Mouse (Mus musculus): Measurements from ENCODE around the gene Bcar3. TPM values are rescaled to one million over a fixed set of nuclear protein-coding genes. Genes with fewer than 3 reads are reported as not detected.
A peak's percentile ranks its signal among the peaks of the same experiment; 100 is the strongest.

Bcar3 gene
- polyA plus RNA-seq, 1 experiment from 2014 or later = 6.9 TPM

DNA sequence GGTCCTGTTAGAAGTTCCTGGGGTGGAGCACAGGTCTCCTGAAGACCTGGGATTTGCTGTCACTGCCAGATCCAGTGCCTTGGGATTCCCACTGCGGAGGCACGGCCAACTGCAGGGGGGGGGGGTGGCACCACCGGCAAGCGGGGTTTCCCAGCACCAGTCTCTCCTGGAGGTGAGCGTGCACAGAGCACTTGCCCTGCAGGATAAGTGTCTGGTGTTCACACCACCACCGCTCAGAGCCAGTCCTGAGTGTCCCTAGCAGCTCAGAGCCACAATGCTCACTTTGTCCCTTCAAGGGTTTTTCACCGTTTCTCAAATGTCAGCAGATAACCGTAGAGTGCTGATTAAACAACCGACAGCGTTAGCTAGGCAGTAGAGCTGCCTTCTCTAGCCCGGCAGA is 22.7 kb downstream of the Bcar3 start:
- no peaks in the 10 kb centered on the region for H3K36me3 ChIP-seq
- H3K9me3 ChIP-seq = no peaks in the 10 kb centered on the region
- no peak for ATAC-seq (ENCODE audit: insufficient number of reproducible peaks, insufficient read depth, low FRiP score, low TSS enrichment, low read depth)
- H3K4me2 ChIP-seq = peak overlapping the region; percentile 29
- peaks cover 9% of the 10 kb centered on the region for H3K4me1 ChIP-seq (replicated peaks)
- H3K4me3 ChIP-seq (replicated peaks) = no peak overlapping the region
- H3K27me3 ChIP-seq = no peaks in the 10 kb centered on the region
- no peak overlapping the region for H3K9ac ChIP-seq (replicated peaks)
- WGBS = 19% methylated on average over 11 of the region's 11 CpGs
- H3K27ac ChIP-seq = no peak overlapping the region

DNA sequence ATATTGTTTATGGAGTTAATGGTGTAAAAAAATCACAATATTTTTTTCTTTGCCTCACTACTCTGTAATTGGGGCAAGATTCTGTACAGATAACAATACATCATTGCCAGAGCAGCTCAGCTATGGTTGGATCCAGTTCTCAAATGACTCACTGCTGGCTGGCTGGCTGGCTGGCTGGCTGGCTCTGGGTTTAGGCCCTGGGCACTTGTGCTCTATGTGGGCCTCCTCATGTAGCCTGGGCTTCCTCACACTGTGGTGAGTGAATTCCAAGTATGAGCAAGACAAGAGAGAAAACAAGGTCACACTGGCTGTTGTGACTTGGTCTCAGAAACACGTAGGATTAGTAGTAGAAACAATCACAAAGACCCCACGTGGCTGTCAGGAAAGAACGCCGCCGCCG is 23.4 kb downstream of the Bcar3 start:
- H3K9ac ChIP-seq (replicated peaks) = no peak overlapping the region
- no peak overlapping the region for H3K4me2 ChIP-seq
- H3K4me3 ChIP-seq (replicated peaks) = no peak overlapping the region
- H3K27ac ChIP-seq = no peak overlapping the region
- H3K4me1 ChIP-seq (replicated peaks) = peaks cover 16% of the 10 kb centered on the region
- H3K36me3 ChIP-seq = no peaks in the 10 kb centered on the region
- WGBS = 87% methylated on average over 6 of the region's 6 CpGs
- no peak for ATAC-seq (ENCODE audit: insufficient number of reproducible peaks, insufficient read depth, low FRiP score, low TSS enrichment, low read depth)
- no peaks in the 10 kb centered on the region for H3K27me3 ChIP-seq
- no peaks in the 10 kb centered on the region for H3K9me3 ChIP-seq

DNA sequence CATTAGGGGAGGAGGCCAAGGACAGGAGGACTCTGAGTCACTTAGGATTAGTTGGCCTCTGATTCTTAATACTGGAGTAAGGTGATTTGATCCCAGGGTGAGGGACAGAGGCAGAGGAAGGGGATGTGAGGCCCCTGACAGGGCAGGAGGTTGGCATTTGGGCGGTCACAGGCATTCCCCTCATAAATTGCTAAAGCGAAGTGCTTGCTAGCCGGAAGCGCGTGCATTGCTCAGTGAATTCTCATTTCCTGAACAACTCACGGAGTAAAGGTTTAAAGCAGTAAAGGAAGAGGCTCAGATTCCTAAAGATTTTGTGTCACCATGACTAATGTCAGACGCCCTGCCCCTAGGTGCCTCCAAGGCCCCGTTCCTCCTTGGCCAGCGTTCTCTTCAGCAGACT is 28.3 kb downstream of the Bcar3 start:
- Histone ChIP-seq H3K9me3 (no peaks in the 10 kb centered on the region), H3K4me2 (0 out of 2 replicates have a peak overlapping the region, but pooled peaks have one; percentile 21), H3K4me3 (replicated peaks) (no peak overlapping the region), H3K27me3 (no peaks in the 10 kb centered on the region), H3K9ac (replicated peaks) (no peak overlapping the region), H3K27ac (no peak overlapping the region), H3K4me1 (replicated peaks) (peaks cover 13% of the 10 kb centered on the region), H3K36me3 (no peaks in the 10 kb centered on the region)
- ATAC-seq (ENCODE audit: insufficient number of reproducible peaks, insufficient read depth, low FRiP score, low TSS enrichment, low read depth) = no peak
- WGBS = 34% methylated on average over 9 of the region's 9 CpGs

DNA sequence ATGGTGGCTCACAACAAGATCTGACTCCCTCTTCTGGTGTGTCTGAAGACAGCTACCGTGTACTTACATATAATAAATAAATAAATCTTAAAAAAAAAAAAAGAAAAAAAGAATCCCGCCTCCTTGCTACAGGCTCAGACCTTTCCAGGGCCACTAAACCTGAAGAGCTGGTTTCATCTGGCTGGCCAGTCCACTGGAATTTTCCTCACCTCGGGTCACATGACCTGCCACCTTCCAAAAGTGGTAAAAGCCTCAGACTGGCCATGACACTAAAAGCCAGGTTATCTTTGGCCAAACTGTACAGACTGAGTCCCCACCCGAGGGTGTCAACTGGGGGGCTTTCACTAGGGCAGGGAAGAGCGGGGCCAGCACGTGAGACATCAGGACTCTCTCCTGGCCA is 29.9 kb downstream of the Bcar3 start:
- Histone ChIP-seq H3K27me3 (no peaks in the 10 kb centered on the region), H3K27ac (no peak overlapping the region), H3K4me3 (replicated peaks) (no peak overlapping the region), H3K9me3 (no peaks in the 10 kb centered on the region), H3K36me3 (no peaks in the 10 kb centered on the region), H3K4me2 (no peak overlapping the region), H3K9ac (replicated peaks) (no peak overlapping the region), H3K4me1 (replicated peaks) (peaks cover 13% of the 10 kb centered on the region)
- peak; percentile 15; the same call in 1 of the 2 replicates for ATAC-seq (ENCODE audit: insufficient number of reproducible peaks, insufficient read depth, low FRiP score, low TSS enrichment, low read depth)
- 87% methylated on average over 6 of the region's 6 CpGs for WGBS

DNA sequence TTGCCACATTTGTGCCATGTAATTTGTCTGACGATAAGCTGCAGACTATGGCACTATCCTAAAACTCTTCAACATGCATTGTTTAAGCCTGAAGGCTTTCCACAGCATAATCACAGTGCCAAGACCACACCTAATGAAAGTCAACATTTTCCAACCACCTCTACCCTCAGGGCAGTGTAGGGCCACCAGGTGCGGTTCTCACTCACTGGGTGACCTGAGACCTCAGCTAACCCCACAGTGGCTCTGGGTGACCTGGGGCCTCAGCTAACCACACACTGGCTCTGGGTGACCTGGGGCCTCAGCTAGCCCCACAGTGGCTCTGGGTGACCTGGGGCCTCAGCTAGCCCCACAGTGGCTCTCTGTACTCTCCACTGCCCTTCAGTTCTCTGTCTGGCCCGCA is 30.6 kb downstream of the Bcar3 start:
- no peak for ATAC-seq (ENCODE audit: insufficient number of reproducible peaks, insufficient read depth, low FRiP score, low TSS enrichment, low read depth)
- H3K27me3 ChIP-seq = no peaks in the 10 kb centered on the region
- H3K4me1 ChIP-seq (replicated peaks) = peaks cover 13% of the 10 kb centered on the region
- H3K27ac ChIP-seq = no peak overlapping the region
- no peak overlapping the region for H3K9ac ChIP-seq (replicated peaks)
- H3K9me3 ChIP-seq = no peaks in the 10 kb centered on the region
- H3K4me2 ChIP-seq = no peak overlapping the region
- H3K36me3 ChIP-seq = no peaks in the 10 kb centered on the region
- H3K4me3 ChIP-seq (replicated peaks) = no peak overlapping the region
- WGBS = 86% methylated on average over 3 of the region's 3 CpGs

DNA sequence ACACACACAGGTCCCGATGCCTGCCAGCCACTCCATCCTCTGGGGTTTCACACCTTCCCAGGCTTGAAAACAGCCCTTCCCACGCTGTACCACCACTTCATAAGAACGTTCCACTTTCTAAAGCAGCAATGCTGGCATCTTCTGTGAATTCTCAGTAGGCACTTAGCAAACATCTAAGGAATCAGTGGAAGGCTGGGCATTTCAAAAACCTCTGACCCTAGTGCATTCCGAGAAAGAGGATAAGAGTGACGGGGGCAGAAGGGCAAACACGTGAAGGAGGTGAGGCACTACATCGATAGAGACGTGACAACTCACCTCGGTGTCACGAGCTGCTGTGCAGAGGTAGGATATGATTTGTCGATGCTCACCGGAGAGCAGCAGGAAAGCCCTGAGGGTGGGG is 36.5 kb downstream of the Bcar3 start:
- Histone ChIP-seq H3K9me3 (no peaks in the 10 kb centered on the region), H3K4me2 (no peak overlapping the region), H3K9ac (replicated peaks) (no peak overlapping the region), H3K4me1 (replicated peaks) (peaks cover 19% of the 10 kb centered on the region), H3K27ac (no peak overlapping the region), H3K4me3 (replicated peaks) (no peak overlapping the region), H3K36me3 (no peaks in the 10 kb centered on the region), H3K27me3 (0 out of 2 replicates have a peak, but pooled peaks cover 5% of the 10 kb centered on the region)
- 68% methylated on average over 12 of the region's 12 CpGs for WGBS
- no peak for ATAC-seq (ENCODE audit: insufficient number of reproducible peaks, insufficient read depth, low FRiP score, low TSS enrichment, low read depth)

DNA sequence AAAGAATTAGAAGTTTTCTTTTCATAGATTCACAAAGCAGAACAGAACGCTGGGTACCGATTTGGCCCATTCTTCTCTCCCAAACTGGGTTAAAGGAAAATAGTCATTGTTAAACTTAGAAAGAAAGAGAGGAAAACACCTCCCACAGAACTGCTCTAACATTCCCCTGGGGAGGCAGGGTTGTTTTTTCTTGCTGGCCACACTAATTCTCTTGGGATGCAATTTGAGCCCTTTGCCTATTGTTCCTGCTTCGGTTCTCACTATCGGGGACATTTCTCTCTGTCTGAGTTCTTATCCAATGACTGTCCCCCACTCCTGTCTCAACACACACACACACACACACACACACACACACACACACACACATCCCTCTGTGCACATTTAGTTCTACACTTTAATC is 39.6 kb downstream of the Bcar3 start:
- 37% methylated on average over 4 of the region's 4 CpGs for WGBS
- no peaks in the 10 kb centered on the region for H3K9me3 ChIP-seq
- H3K36me3 ChIP-seq = no peaks in the 10 kb centered on the region
- peak overlapping the region; percentile 41; the same call in 1 of the 2 replicates for H3K27ac ChIP-seq
- 0 out of 2 replicates have a peak, but pooled peaks cover 5% of the 10 kb centered on the region for H3K27me3 ChIP-seq
- H3K9ac ChIP-seq (replicated peaks) = no peak overlapping the region
- no peak overlapping the region for H3K4me3 ChIP-seq (replicated peaks)
- peaks cover 24% of the 10 kb centered on the region for H3K4me1 ChIP-seq (replicated peaks)
- no peak overlapping the region for H3K4me2 ChIP-seq
- no peak for ATAC-seq (ENCODE audit: insufficient number of reproducible peaks, insufficient read depth, low FRiP score, low TSS enrichment, low read depth)

DNA sequence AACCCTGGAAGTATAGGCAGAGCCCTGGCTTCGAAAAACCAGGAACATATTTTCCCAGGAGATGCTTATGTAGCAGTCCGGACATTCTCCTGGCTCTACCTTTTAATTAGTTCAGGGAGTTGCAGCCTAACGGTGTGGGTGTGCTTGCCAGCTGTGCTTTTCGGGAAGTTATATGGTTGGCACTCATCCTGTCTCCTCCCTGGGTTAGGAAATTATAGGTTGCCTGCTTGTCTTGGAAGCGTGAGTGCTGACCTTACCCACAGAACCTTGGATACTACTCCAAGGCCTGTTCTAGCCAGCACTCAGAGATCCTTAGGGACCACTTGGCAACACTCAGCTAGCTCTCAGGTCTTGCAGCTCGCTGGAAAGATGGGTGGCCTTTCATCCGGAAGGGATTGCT is 40.0 kb downstream of the Bcar3 start:
- 34% methylated on average over 7 of the region's 7 CpGs for WGBS
- peak overlapping the region; percentile 41; the same call in 1 of the 2 replicates for H3K27ac ChIP-seq

DNA sequence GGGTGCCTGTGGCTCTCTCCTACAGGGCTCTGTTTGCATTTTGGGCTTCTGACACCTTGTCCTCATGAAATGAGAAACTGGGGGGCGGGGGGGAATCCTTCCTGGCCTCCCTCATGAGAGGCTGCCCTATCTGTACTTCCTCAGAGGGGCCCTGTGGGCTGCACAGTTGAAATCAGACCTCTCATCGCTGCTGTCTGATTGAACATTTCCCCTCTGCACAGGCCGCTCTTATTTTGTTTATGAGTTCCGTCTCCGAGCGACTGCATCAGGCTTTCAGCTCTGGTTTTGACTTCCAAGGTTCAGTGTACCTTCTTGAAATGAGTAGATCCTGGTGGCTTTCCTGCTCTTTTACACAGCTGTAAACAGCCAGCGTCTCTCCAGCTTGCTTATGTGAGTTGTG is 40.4 kb downstream of the Bcar3 start:
- peaks cover 29% of the 10 kb centered on the region for H3K4me1 ChIP-seq (replicated peaks)
- no peaks in the 10 kb centered on the region for H3K36me3 ChIP-seq
- WGBS = 38% methylated on average over 7 of the region's 7 CpGs
- H3K27ac ChIP-seq = peak overlapping the region; percentile 41; the same call in 1 of the 2 replicates
- no peaks in the 10 kb centered on the region for H3K9me3 ChIP-seq
- H3K9ac ChIP-seq (replicated peaks) = no peak overlapping the region
- ATAC-seq (ENCODE audit: insufficient number of reproducible peaks, insufficient read depth, low FRiP score, low TSS enrichment, low read depth) = no peak
- H3K4me2 ChIP-seq = no peak overlapping the region
- no peak overlapping the region for H3K4me3 ChIP-seq (replicated peaks)
- 0 out of 2 replicates have a peak, but pooled peaks cover 5% of the 10 kb centered on the region for H3K27me3 ChIP-seq

More for the DNA sequence above, 40.0 kb downstream of the Bcar3 start:
- Histone ChIP-seq H3K9me3 (no peaks in the 10 kb centered on the region), H3K9ac (replicated peaks) (no peak overlapping the region), H3K4me2 (no peak overlapping the region), H3K4me1 (replicated peaks) (peaks cover 26% of the 10 kb centered on the region), H3K4me3 (replicated peaks) (no peak overlapping the region), H3K36me3 (no peaks in the 10 kb centered on the region), H3K27me3 (0 out of 2 replicates have a peak, but pooled peaks cover 5% of the 10 kb centered on the region)
- ATAC-seq (ENCODE audit: insufficient number of reproducible peaks, insufficient read depth, low FRiP score, low TSS enrichment, low read depth) = no peak

DNA sequence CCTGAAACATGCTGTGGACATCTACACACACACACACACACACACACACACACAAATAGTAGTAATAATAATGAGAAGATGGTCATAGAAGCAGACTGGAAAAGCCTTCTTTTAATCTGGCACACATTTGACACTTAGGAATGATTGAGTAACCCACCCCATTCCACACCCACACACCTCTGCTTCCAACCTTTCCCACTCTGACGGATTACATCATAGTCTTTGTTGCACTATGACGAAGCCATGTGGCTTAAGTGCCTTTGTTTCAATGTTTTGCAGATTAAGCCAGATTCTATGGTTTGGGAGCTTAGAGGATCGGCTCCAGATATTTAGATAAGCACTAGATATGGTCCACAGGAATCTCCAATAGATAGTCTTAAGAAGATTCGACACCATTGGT is 42.1 kb downstream of the Bcar3 start:
- 86% methylated on average over 4 of the region's 4 CpGs for WGBS

DNA sequence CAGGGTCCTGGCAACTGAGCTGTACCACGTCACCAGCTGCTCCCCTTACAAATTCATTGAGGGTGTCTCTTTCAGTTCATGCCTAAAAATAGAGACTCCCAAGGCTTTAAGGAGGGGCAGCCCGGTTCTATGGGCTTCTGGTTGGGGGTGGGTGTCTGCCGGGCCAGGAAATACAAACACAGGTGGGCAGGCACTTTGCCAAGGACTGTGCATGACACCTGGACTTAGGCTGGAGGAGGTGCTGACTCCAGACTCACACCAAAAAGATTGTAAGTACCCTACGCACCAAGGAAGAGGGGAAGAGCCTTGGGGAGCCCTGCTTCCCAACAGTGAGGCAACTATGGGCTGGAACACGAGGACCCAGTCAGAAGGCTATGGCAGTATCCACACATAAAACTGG is 44.1 kb downstream of the Bcar3 start:
- no peak for ATAC-seq (ENCODE audit: insufficient number of reproducible peaks, insufficient read depth, low FRiP score, low TSS enrichment, low read depth)

More for the DNA sequence above, 42.1 kb downstream of the Bcar3 start:
- Histone ChIP-seq H3K4me2 (no peak overlapping the region), H3K36me3 (no peaks in the 10 kb centered on the region), H3K4me3 (replicated peaks) (no peak overlapping the region), H3K4me1 (replicated peaks) (peaks cover 37% of the 10 kb centered on the region), H3K27me3 (no peaks in the 10 kb centered on the region), H3K27ac (no peak overlapping the region), H3K9me3 (no peaks in the 10 kb centered on the region), H3K9ac (replicated peaks) (no peak overlapping the region)
- no peak for ATAC-seq (ENCODE audit: insufficient number of reproducible peaks, insufficient read depth, low FRiP score, low TSS enrichment, low read depth)

DNA sequence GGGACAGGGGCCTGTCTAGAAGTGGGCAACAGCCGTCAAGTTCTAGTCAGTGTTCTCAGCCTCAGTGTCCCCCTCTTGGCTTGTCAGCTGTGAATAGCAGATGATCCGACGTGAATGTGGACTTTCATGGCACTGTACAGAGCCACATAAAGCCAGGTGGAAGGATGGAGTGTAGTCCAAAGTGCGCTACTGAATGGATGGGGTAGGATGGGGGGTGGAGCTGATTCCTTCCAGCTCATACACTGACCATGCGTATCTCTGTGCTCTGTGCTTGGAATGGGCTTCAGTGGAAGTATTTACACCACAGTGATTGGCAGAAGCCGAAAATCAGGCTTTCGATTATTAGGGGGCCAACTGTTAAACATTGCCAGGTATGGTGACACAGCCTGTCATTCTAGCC is 45.0 kb downstream of the Bcar3 start:
- no peaks in the 10 kb centered on the region for H3K9me3 ChIP-seq
- no peak overlapping the region for H3K4me2 ChIP-seq
- no peak overlapping the region for H3K4me3 ChIP-seq (replicated peaks)
- peaks cover 29% of the 10 kb centered on the region for H3K4me1 ChIP-seq (replicated peaks)
- peak; percentile 38; the same call in 1 of the 2 replicates for ATAC-seq (ENCODE audit: insufficient number of reproducible peaks, insufficient read depth, low FRiP score, low TSS enrichment, low read depth)
- 89% methylated on average over 7 of the region's 7 CpGs for WGBS
- no peak overlapping the region for H3K27ac ChIP-seq
- no peak overlapping the region for H3K9ac ChIP-seq (replicated peaks)
- no peaks in the 10 kb centered on the region for H3K27me3 ChIP-seq
- no peaks in the 10 kb centered on the region for H3K36me3 ChIP-seq

More for the DNA sequence above, 44.1 kb downstream of the Bcar3 start:
- no peaks in the 10 kb centered on the region for H3K9me3 ChIP-seq
- H3K9ac ChIP-seq (replicated peaks) = no peak overlapping the region
- no peaks in the 10 kb centered on the region for H3K27me3 ChIP-seq
- no peak overlapping the region for H3K4me2 ChIP-seq
- peaks cover 37% of the 10 kb centered on the region for H3K4me1 ChIP-seq (replicated peaks)
- 55% methylated on average over 5 of the region's 5 CpGs for WGBS
- H3K36me3 ChIP-seq = no peaks in the 10 kb centered on the region
- H3K4me3 ChIP-seq (replicated peaks) = no peak overlapping the region
- no peak overlapping the region for H3K27ac ChIP-seq
